Mouse (Mus musculus): Measurements from ENCODE around the gene Creb3l4. TPM values are rescaled to one million over a fixed set of nuclear protein-coding genes. Genes with fewer than 3 reads are reported as not detected.

Creb3l4 gene
- total and polyA plus RNA-seq, 3 experiments = 0.21 to 0.89 (median 0.59) TPM

GRCm38 (mm10) chr3:90275286-90275685, 32.0 kb upstream of the Creb3l4 start:
- dilution Hi-C loops (cut with MboI; ENCODE audit: extremely low pct_ligation_motif_present, extremely low pct_unique_long_range_greater_than_20kb, low sequenced_read_pairs) (no loop called here), in situ Hi-C loops (cut with MboI; ENCODE audit: low pct_ligation_motif_present, low pct_unique_long_range_greater_than_20kb, low sequenced_read_pairs) (no loop called here)

DNA sequence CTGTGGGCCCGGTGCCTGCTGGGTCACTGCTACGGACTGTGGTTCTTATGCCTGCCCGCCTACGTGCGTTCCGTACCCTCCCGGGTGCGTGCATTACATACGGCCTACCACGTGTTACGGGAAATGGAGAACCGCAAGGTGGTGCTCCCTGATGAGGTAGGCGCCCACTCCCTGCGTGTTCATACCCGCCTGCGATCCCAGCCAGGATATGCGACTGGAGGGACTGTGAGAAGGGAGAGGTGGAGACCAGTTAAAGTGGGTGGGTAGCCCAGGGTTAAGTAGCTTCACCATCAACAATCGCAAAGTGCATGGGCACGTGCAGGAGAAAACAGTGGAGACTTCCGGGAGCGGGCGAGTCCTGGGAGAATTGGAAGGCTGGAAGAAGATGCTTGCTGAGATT, 30.5 kb upstream of the Creb3l4 start:
- H3K27ac ChIP-seq (ENCODE audit: insufficient read depth, low read depth) = no peak overlapping the region
- dilution Hi-C loops (cut with MboI; ENCODE audit: extremely low pct_ligation_motif_present, extremely low pct_unique_long_range_greater_than_20kb, low sequenced_read_pairs) = no loop called here

More at GRCm38 (mm10) chr3:90275286-90275685, 32.0 kb upstream of the Creb3l4 start:
- Histone ChIP-seq H3K9ac (ENCODE audit: insufficient read depth, low read depth) (no peak overlapping the region), H3K4me1 (ENCODE audit: control insufficient read depth in 1 of 2, insufficient read depth in 2 of 2) (no peaks in the 10 kb centered on the region), H3K9me3 (replicated peaks; ENCODE audit: low read length) (no peaks in the 10 kb centered on the region), H3K36me3 (replicated peaks in 1 of 2; ENCODE audit: control insufficient read depth in 1 of 2, insufficient read depth in 1 of 2, low read length in 1 of 2) (peaks cover 94 to 98% of the 10 kb centered on the region in 2 experiments), H3K27me3 (replicated peaks) (no peaks in the 10 kb centered on the region), H3K27ac (ENCODE audit: insufficient read depth, low read depth) (no peak overlapping the region), H3K4me3 (replicated peaks in 1 of 3; ENCODE audit: low read depth in 2 of 3, low read length in 2 of 3, poor library complexity in 1 of 3) (no peak overlapping the region), H3K4me2 (ENCODE audit: insufficient read depth, low read depth, poor library complexity, severe bottlenecking) (no peak overlapping the region), H3K79me2 (replicated peaks; ENCODE audit: control insufficient read depth, extremely low read depth, insufficient read depth, poor library complexity, severe bottlenecking) (no peaks in the 10 kb centered on the region)
- TF ChIP-seq CHD2 (IDR thresholded peaks at IDR 0.05; ENCODE audit: low read length) (no peak), MAZ (IDR thresholded peaks at IDR 0.05; ENCODE audit: low read depth, low read length) (no peak), ZNF384 (IDR thresholded peaks at IDR 0.05; ENCODE audit: low read depth, low read length) (no peak), PAX5 (IDR thresholded peaks at IDR 0.05; ENCODE audit: low read length) (no peak), EP300 (IDR thresholded peaks at IDR 0.05; ENCODE audit: low read length) (no peak), MXI1 (IDR thresholded peaks at IDR 0.05; ENCODE audit: low read depth, low read length) (no peak), GABPA (IDR thresholded peaks at IDR 0.05; ENCODE audit: insufficient replicate concordance, low read depth, low read length) (no peak), POLR2AphosphoS2 (IDR thresholded peaks at IDR 0.05; ENCODE audit: low read depth, low read length) (no peak), HCFC1 (IDR thresholded peaks at IDR 0.05; ENCODE audit: low read depth, low read length) (no peak), MYC (IDR thresholded peaks at IDR 0.05; ENCODE audit: low read depth, low read length) (no peak), BHLHE40 (IDR thresholded peaks at IDR 0.05; ENCODE audit: low read depth, low read length) (no peak), USF1 (IDR thresholded peaks at IDR 0.05; ENCODE audit: low read depth, low read length) (no peak), ZMIZ1 (IDR thresholded peaks at IDR 0.05; ENCODE audit: low read depth, low read length) (no peak), TBP (conservative IDR thresholded peaks at IDR 0.05; ENCODE audit: low read depth, low read length) (no peak), JUND (conservative IDR thresholded peaks at IDR 0.05; ENCODE audit: low read depth, low read length) (no peak), ZC3H11A (IDR thresholded peaks at IDR 0.05; ENCODE audit: low read depth, low read length) (no peak), E2F4 (IDR thresholded peaks at IDR 0.05; ENCODE audit: insufficient replicate concordance, low read depth, low read length) (no peak), SMC3 (IDR thresholded peaks at IDR 0.05; ENCODE audit: low read depth, low read length) (no peak), JUN (IDR thresholded peaks at IDR 0.05; ENCODE audit: insufficient read depth, low read depth, low read length) (no peak), KAT2A (IDR thresholded peaks at IDR 0.05; ENCODE audit: insufficient replicate concordance, low read length) (no peak)
- DNase-seq (ENCODE audit: extremely low read depth) = no peak

More for the DNA sequence above, 30.5 kb upstream of the Creb3l4 start:
- no peak overlapping the region for H3K9ac ChIP-seq (ENCODE audit: insufficient read depth, low read depth)
- H3K4me3 ChIP-seq (replicated peaks in 1 of 3; ENCODE audit: low read depth in 2 of 3, low read length in 2 of 3, poor library complexity in 1 of 3) = no peak overlapping the region
- DNase-seq (ENCODE audit: extremely low read depth) = no peak
- H3K4me1 ChIP-seq (ENCODE audit: control insufficient read depth in 1 of 2, insufficient read depth in 2 of 2) = peaks cover 2 to 6% of the 10 kb centered on the region in 2 experiments; a peak in 3 of 4 replicates
- peaks cover 3% of the 10 kb centered on the region; the same call in 1 of the 2 replicates for H3K79me2 ChIP-seq (replicated peaks; ENCODE audit: control insufficient read depth, extremely low read depth, insufficient read depth, poor library complexity, severe bottlenecking)
- peaks cover 92 to 98% of the 10 kb centered on the region in 2 experiments for H3K36me3 ChIP-seq (replicated peaks in 1 of 2; ENCODE audit: control insufficient read depth in 1 of 2, insufficient read depth in 1 of 2, low read length in 1 of 2)
- in situ Hi-C loops (cut with MboI; ENCODE audit: low pct_ligation_motif_present, low pct_unique_long_range_greater_than_20kb, low sequenced_read_pairs) = no loop called here
- H3K27me3 ChIP-seq (replicated peaks) = no peaks in the 10 kb centered on the region
- no peak overlapping the region for H3K4me2 ChIP-seq (ENCODE audit: insufficient read depth, low read depth, poor library complexity, severe bottlenecking)
- H3K9me3 ChIP-seq (replicated peaks; ENCODE audit: low read length) = no peaks in the 10 kb centered on the region
- TF ChIP-seq MAX (IDR thresholded peaks at IDR 0.05; ENCODE audit: low read length) (no peak), TCF12 (IDR thresholded peaks at IDR 0.05; ENCODE audit: low read depth, low read length) (no peak), BHLHE40 (IDR thresholded peaks at IDR 0.05; ENCODE audit: low read depth, low read length) (no peak), ZC3H11A (IDR thresholded peaks at IDR 0.05; ENCODE audit: low read depth, low read length) (no peak), SMC3 (IDR thresholded peaks at IDR 0.05; ENCODE audit: low read depth, low read length) (no peak), UBTF (IDR thresholded peaks at IDR 0.05; ENCODE audit: low read depth, low read length) (no peak), TBP (conservative IDR thresholded peaks at IDR 0.05; ENCODE audit: low read depth, low read length) (no peak), MYC (IDR thresholded peaks at IDR 0.05; ENCODE audit: low read depth, low read length) (no peak), USF2 (conservative IDR thresholded peaks at IDR 0.05; ENCODE audit: low read depth, low read length) (no peak), RCOR1 (conservative IDR thresholded peaks at IDR 0.05; ENCODE audit: low read depth, low read length) (no peak), MXI1 (IDR thresholded peaks at IDR 0.05; ENCODE audit: low read depth, low read length) (no peak), ELF1 (IDR thresholded peaks at IDR 0.05; ENCODE audit: low read depth, low read length) (no peak), POLR2AphosphoS2 (IDR thresholded peaks at IDR 0.05; ENCODE audit: low read depth, low read length) (no peak), SIN3A (IDR thresholded peaks at IDR 0.05; ENCODE audit: low read length) (no peak), NELFE (IDR thresholded peaks at IDR 0.05; ENCODE audit: low read depth, low read length) (no peak), USF1 (IDR thresholded peaks at IDR 0.05; ENCODE audit: low read depth, low read length) (no peak)
